Mouse (Mus musculus): ENCODE measurements around the gene Prss44. TPM values are rescaled to one million over a fixed set of nuclear protein-coding genes. Genes with fewer than 3 reads are reported as not detected.
A peak's percentile ranks its signal among the peaks of the same experiment; 100 is the strongest.

The Prss44 gene
- polyA plus RNA-seq, 1 experiment from 2014 or later: not detected

DNA sequence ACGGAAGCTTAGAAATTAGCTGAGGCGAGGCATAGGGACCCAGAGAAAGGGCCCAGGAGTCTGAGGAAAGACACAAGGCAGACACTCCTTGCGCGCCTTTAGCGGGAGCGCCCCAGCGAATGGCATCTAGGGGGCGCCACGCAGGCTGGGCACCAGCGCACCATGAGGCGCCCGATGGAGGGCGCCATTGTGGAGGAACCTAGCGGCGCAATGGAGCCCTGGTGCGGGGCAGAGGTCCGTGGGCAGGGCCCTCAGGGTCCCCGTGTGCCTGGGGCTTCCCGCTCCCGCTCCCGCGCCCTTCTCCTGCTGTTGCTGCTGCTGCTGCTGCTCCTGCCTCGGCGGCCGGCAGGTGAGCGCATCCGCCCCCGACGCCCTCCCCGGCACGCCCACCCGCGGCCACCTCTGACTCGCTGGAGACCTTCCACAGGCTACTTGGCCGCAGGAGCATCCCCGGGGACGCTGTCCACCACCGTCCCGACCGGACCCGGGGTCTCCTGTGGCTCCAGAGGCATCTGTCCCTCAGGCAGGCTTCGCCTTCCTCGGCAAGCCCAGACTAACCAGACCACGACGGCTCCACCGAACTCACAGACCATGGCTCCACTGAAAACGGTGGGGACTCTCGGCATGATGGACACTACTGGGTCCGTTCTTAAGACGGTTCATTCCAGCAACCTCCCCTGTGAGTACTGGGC is 44.1 kb downstream of the Prss44 start, which contains the start of gene Prss50:
Prss50 (plus strand) TSS at position 187 of the 692 bp plus-strand sequence.
- Histone ChIP-seq H3K4me3 (ENCODE audit: low read depth, low read length) (peak within 1 kb of the TSS; percentile 10; the same call in 1 of the 2 replicates), H3K4me2 (replicated peaks; ENCODE audit: low read depth, low read length) (peak within 1 kb of the TSS; percentile 19; the same call in 1 of the 2 replicates), H3K9ac (replicated peaks; ENCODE audit: low read depth) (no peak within 1 kb of the TSS), H3K27me3 (replicated peaks; ENCODE audit: insufficient read depth, low read length) (no peaks in the 10 kb centered on the region; the same call in 1 of the 2 replicates), H3K4me1 (ENCODE audit: insufficient read depth, low read depth, low read length) (no peaks in the 10 kb centered on the region), H3K36me3 (ENCODE audit: insufficient read depth, low read length) (no peaks in the 10 kb centered on the region), H3K27ac (ENCODE audit: low read length) (no peak within 1 kb of the TSS), H3K9me3 (ENCODE audit: low read length) (no peaks in the 10 kb centered on the region)
- 14% methylated on average over 45 of the region's 50 CpGs for WGBS
- ATAC-seq (no peak; the same call in 1 of the 2 replicates), DNase-seq (ENCODE audit: low spot score) (no peak)
- TF ChIP-seq CTCF (IDR thresholded peaks at IDR 0.05): peak; percentile 70
- no peak for TF ChIP-seq EP300 (IDR thresholded peaks at IDR 0.05)

DNA sequence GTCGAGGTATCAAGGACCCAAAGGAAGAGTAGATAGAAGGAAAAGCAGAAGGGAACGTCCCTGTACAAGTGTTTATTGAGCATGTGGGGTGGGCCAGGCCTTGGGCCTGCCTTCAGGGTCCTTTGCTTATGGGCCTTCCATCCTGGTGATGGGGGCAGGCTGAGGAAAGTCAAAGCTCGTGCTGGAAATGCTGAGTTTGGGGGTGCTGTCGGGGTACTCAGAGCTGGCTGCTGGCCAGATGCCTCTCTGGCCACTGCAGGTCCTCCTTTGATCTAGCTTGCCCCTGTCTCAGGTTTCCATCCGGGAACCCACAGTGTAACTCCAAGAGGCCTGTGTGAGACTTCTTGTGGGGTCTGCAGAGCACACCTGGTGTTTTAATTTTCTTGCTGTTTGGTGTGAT is 44.7 kb downstream of the Prss44 start:
- no peak overlapping the region for H3K4me2 ChIP-seq (replicated peaks; ENCODE audit: low read depth, low read length)
- no peaks in the 10 kb centered on the region; the same call in 1 of the 2 replicates for H3K27me3 ChIP-seq (replicated peaks; ENCODE audit: insufficient read depth, low read length)
- DNase-seq (ENCODE audit: low spot score): no peak
- 37% methylated on average over 5 of the region's 5 CpGs for WGBS
- ATAC-seq: no peak
- no peak overlapping the region for H3K4me3 ChIP-seq (ENCODE audit: low read depth, low read length)
- TF ChIP-seq CTCF (IDR thresholded peaks at IDR 0.05): no peak
- TF ChIP-seq EP300 (IDR thresholded peaks at IDR 0.05): no peak
- H3K9me3 ChIP-seq (ENCODE audit: low read length): no peaks in the 10 kb centered on the region
- no peaks in the 10 kb centered on the region for H3K36me3 ChIP-seq (ENCODE audit: insufficient read depth, low read length)
- no peak overlapping the region for H3K27ac ChIP-seq (ENCODE audit: low read length)
- H3K4me1 ChIP-seq (ENCODE audit: insufficient read depth, low read depth, low read length): no peaks in the 10 kb centered on the region
- H3K9ac ChIP-seq (replicated peaks; ENCODE audit: low read depth): no peak overlapping the region

DNA sequence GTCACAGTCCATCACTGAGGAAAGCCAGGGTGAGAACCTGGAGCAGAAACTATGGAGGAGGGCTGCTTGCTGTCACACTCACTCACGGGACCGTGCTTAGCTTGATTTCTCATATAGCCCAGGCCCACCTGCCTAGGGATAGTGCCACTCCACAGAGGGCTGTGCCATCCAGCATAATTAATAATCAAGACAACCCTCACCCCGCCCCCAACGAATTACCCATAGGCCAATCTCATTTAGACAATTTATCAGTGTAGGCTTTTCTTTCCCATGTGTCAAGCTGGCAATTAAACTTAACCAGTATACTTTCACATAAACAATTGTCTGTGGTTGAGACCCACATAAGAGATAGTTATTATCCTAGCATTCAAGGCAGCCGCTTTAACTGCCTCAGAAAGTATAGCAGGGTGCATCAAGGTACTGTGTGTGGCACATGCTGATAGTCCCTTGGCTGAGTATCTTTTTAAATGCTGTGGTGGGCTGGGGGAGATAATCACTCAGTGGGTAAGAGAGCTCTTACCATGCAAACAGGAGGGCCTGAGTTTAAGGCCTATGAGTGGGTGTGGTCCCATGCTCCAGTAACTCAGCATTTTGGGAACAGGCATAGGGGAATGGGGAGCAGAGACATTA is 45.3 kb downstream of the Prss44 start:
- no peak overlapping the region for H3K4me3 ChIP-seq (ENCODE audit: low read depth, low read length)

DNA sequence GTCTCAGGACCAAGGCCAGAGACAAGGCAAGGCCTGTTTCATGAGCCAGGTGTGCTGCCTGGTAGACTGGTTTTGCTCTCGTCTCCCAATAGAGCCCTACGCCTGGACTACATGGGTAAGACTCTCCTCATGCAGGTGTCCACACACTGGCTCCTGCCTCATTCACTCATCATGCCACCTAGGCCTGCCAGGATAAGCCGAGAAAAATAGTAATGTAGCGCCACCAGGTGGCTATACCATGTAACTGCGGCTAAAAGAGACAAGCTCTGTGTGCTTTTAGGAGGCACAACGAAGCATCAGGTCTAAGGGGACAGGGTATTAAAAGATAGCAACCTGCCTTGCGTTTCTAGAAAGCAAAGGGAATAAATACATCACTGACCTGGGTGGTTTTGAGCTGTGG is 57.2 kb downstream of the Prss44 start:
- peak; percentile 89 for TF ChIP-seq CTCF (IDR thresholded peaks at IDR 0.05)
- no peak for TF ChIP-seq EP300 (IDR thresholded peaks at IDR 0.05)
- H3K4me2 ChIP-seq (replicated peaks; ENCODE audit: low read depth, low read length): no peak overlapping the region
- H3K4me1 ChIP-seq (ENCODE audit: insufficient read depth, low read depth, low read length): no peaks in the 10 kb centered on the region
- H3K36me3 ChIP-seq (ENCODE audit: insufficient read depth, low read length): no peaks in the 10 kb centered on the region
- no peaks in the 10 kb centered on the region for H3K9me3 ChIP-seq (ENCODE audit: low read length)
- ATAC-seq: peak; percentile 39
- no peak overlapping the region for H3K27ac ChIP-seq (ENCODE audit: low read length)
- H3K9ac ChIP-seq (replicated peaks; ENCODE audit: low read depth): no peak overlapping the region
- peak; percentile 66 for DNase-seq (ENCODE audit: low spot score)
- no peak overlapping the region for H3K4me3 ChIP-seq (ENCODE audit: low read depth, low read length)
- H3K27me3 ChIP-seq (replicated peaks; ENCODE audit: insufficient read depth, low read length): no peaks in the 10 kb centered on the region
- WGBS: 19% methylated on average over 7 of the region's 7 CpGs

More for the DNA sequence above, 45.3 kb downstream of the Prss44 start:
- Histone ChIP-seq H3K9ac (replicated peaks; ENCODE audit: low read depth) (no peak overlapping the region), H3K36me3 (ENCODE audit: insufficient read depth, low read length) (no peaks in the 10 kb centered on the region), H3K9me3 (ENCODE audit: low read length) (no peaks in the 10 kb centered on the region), H3K27me3 (replicated peaks; ENCODE audit: insufficient read depth, low read length) (no peaks in the 10 kb centered on the region; the same call in 1 of the 2 replicates), H3K27ac (ENCODE audit: low read length) (no peak overlapping the region), H3K4me1 (ENCODE audit: insufficient read depth, low read depth, low read length) (no peaks in the 10 kb centered on the region), H3K4me2 (replicated peaks; ENCODE audit: low read depth, low read length) (no peak overlapping the region)
- ATAC-seq (no peak), DNase-seq (ENCODE audit: low spot score) (no peak)
- no peak for TF ChIP-seq CTCF (IDR thresholded peaks at IDR 0.05)
- TF ChIP-seq EP300 (IDR thresholded peaks at IDR 0.05): no peak
- WGBS: 84% methylated on average over 5 of the region's 5 CpGs

Other genes starting within 250 kb of the Prss44 start
- 45.2 and 46.6 TPM in 2 replicates for gene Nradd, start 189.5 kb upstream of the Prss44 start, polyA plus RNA-seq (2015; fragmentation: Nextera tagmentation; extraction: Ambion mirVana)
- 6.2 and 6.6 TPM in 2 replicates for gene Nbeal2, start 159.8 kb upstream of the Prss44 start, polyA plus RNA-seq (2015; fragmentation: Nextera tagmentation; extraction: Ambion mirVana)
- 180 and 200 TPM in 2 replicates for gene Ccdc12, start 157.5 kb upstream of the Prss44 start, polyA plus RNA-seq (2015; fragmentation: Nextera tagmentation; extraction: Ambion mirVana)
- gene Myl3, start 72.1 kb upstream of the Prss44 start, polyA plus RNA-seq (2015; fragmentation: Nextera tagmentation; extraction: Ambion mirVana): 10.4 and 13.8 TPM in 2 replicates
- gene Pth1r, start 66.8 kb upstream of the Prss44 start, polyA plus RNA-seq (2015; fragmentation: Nextera tagmentation; extraction: Ambion mirVana): 19.4 and 24.4 TPM in 2 replicates
- gene Prss42, start 15.8 kb upstream of the Prss44 start, polyA plus RNA-seq (2015; fragmentation: Nextera tagmentation; extraction: Ambion mirVana): not detected in 2 replicates
- not detected in 2 replicates for gene Prss43, start 12.7 kb downstream of the Prss44 start, polyA plus RNA-seq (2015; fragmentation: Nextera tagmentation; extraction: Ambion mirVana)
- not detected in 2 replicates for gene Prss45, start 20.6 kb downstream of the Prss44 start, polyA plus RNA-seq (2015; fragmentation: Nextera tagmentation; extraction: Ambion mirVana)
- not detected in 2 replicates for gene Prss46, start 30.5 kb downstream of the Prss44 start, polyA plus RNA-seq (2015; fragmentation: Nextera tagmentation; extraction: Ambion mirVana)
- gene Prss50, start 44.0 kb downstream of the Prss44 start, polyA plus RNA-seq (2015; fragmentation: Nextera tagmentation; extraction: Ambion mirVana): 0.14 and 0.20 TPM in 2 replicates
- gene Als2cl, start 65.9 kb downstream of the Prss44 start, polyA plus RNA-seq (2015; fragmentation: Nextera tagmentation; extraction: Ambion mirVana): 13.5 and 14.4 TPM in 2 replicates
- 3.6 and 4.0 TPM in 2 replicates for gene Tmie, start 66.1 kb downstream of the Prss44 start, polyA plus RNA-seq (2015; fragmentation: Nextera tagmentation; extraction: Ambion mirVana)
- not detected in 2 replicates for gene Fam240a, start 102.9 kb downstream of the Prss44 start, polyA plus RNA-seq (2015; fragmentation: Nextera tagmentation; extraction: Ambion mirVana)
- 0.19 and 0.20 TPM in 2 replicates for gene Tdgf1, start 132.2 kb downstream of the Prss44 start, polyA plus RNA-seq (2015; fragmentation: Nextera tagmentation; extraction: Ambion mirVana)
- gene Lrrc2, start 137.6 kb downstream of the Prss44 start, polyA plus RNA-seq (2015; fragmentation: Nextera tagmentation; extraction: Ambion mirVana): 1.6 and 2.2 TPM in 2 replicates
- 1.7 and 3.0 TPM in 2 replicates for gene Rtp3, start 176.6 kb downstream of the Prss44 start, polyA plus RNA-seq (2015; fragmentation: Nextera tagmentation; extraction: Ambion mirVana)
- gene Ltf, start 205.3 kb downstream of the Prss44 start, polyA plus RNA-seq (2015; fragmentation: Nextera tagmentation; extraction: Ambion mirVana): 11.3 and 16.1 TPM in 2 replicates
- 43.5 and 49.0 TPM in 2 replicates for gene Ccrl2, start 243.5 kb downstream of the Prss44 start, polyA plus RNA-seq (2015; fragmentation: Nextera tagmentation; extraction: Ambion mirVana)

Measured in lung, postnatal 0 days (tissue).